Mouse (Mus musculus): ENCODE measurements around the gene Phykpl. TPM values are rescaled to one million over a fixed set of nuclear protein-coding genes. Genes with fewer than 3 reads are reported as not detected.
"Not testable (repeated sequence)": the region's sequence is repeated elsewhere in the genome, so short reads cannot be mapped to it uniquely, and the experiment has no call there.

Phykpl gene
- polyA plus RNA-seq, 1 experiment from 2014 or later, result 17.7 TPM

DNA sequence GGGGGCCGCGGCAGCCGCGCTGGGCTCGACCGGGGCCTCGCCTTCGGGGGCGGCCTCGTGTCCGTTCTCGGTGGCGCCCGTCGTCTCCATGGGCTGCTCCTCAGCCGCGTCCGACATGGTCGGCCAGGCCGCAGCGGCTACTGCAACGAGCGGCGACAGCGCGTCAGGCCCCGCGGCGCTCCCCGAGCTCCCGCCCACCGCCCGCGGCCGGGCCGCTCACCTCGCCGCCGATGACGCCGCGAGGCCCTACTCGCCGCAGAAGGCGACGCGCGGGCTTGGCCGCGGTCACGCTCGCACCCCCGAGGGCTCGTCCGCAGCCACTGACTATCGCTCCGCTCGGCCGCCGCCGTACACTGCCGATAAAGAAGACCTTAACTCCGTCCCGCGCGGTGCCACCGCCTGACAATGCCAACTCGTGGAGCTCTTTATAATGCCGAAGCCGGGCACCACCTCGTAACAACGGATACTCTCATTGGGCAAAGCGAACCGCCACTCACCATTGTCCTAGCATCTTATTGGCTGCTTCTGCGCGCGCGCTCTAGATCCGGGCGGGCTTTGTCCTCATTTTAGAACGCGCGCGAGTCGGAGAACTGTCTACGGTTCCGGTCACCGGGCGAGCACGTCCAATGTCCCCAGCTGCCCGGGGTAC lies 22.0 kb downstream of the Phykpl start, which contains the start of gene Hnrnpab:
Gene Hnrnpab, minus strand, starts transcription at position 401 of the 649 bp plus-strand sequence.
- H3K9me3 ChIP-seq, result no peaks in the 10 kb centered on the region
- peaks cover 39% of the 10 kb centered on the region for H3K36me3 ChIP-seq
- H3K4me3 ChIP-seq, result peak within 1 kb of the TSS; percentile 95
- WGBS, result under 1% methylated on average over 91 of the region's 91 CpGs
- peak; percentile 97 for ATAC-seq (ENCODE audit: low FRiP score, low read depth)
- peaks cover 40% of the 10 kb centered on the region for H3K4me1 ChIP-seq
- H3K27ac ChIP-seq (replicated peaks), result peak within 1 kb of the TSS; percentile 93
- H3K9ac ChIP-seq (replicated peaks), result peak within 1 kb of the TSS; percentile 100
- H3K27me3 ChIP-seq, result no peaks in the 10 kb centered on the region
- H3K4me2 ChIP-seq (replicated peaks), result peak within 1 kb of the TSS; percentile 84

DNA sequence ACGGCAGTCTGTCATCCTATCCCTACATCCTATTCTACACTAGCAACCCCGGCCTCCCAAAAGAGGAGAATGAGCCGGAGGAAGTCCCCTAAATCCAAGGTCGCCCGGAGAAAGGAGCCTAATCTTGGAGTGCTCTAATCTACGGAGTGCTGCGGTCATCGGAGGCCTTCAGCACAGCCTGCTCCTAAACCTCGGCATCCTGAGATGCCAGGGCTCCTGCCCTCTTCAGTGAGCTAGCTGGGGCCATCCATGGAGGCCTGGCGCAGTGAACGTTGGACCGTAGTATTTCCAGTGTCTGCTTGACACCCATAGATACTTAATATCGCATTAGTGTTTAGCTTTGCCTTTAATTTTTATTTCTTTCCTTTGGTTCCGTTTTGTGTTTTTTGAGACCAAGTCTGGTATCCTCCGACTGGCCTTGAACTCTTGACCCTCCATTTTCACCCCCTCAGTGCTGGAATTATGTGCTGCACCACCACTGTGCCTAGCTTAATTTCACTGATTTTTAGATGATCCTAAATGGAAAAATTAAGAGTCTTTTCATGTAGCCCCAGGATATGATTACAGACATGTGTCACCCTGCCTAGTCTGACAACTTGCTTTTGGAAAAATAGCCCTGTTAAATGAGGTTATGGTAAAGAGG lies 22.7 kb downstream of the Phykpl start:
- Histone ChIP-seq H3K9me3 (no peaks in the 10 kb centered on the region), H3K4me2 (replicated peaks) (peak overlapping the region; percentile 58), H3K27me3 (no peaks in the 10 kb centered on the region), H3K36me3 (peaks cover 33% of the 10 kb centered on the region), H3K4me3 (peak overlapping the region; percentile 95), H3K4me1 (peaks cover 33% of the 10 kb centered on the region), H3K27ac (replicated peaks) (peak overlapping the region; percentile 90), H3K9ac (replicated peaks) (peak overlapping the region; percentile 100)
- ATAC-seq (ENCODE audit: low FRiP score, low read depth), result peak; percentile 50
- 10% methylated on average over 15 of the region's 15 CpGs for WGBS

GRCm38 (mm10) chr11:51609266-51609909 lies 24.8 kb downstream of the Phykpl start:
- ATAC-seq (ENCODE audit: low FRiP score, low read depth), result no peak
- Histone ChIP-seq H3K4me3 (no peak overlapping the region), H3K4me2 (replicated peaks) (no peak overlapping the region), H3K27me3 (no peaks in the 10 kb centered on the region), H3K27ac (replicated peaks) (no peak overlapping the region), H3K36me3 (peaks cover 11% of the 10 kb centered on the region), H3K9ac (replicated peaks) (no peak overlapping the region), H3K4me1 (peaks cover 16% of the 10 kb centered on the region), H3K9me3 (no peaks in the 10 kb centered on the region)
- 82% methylated on average over 3 of the region's 3 CpGs for WGBS

DNA sequence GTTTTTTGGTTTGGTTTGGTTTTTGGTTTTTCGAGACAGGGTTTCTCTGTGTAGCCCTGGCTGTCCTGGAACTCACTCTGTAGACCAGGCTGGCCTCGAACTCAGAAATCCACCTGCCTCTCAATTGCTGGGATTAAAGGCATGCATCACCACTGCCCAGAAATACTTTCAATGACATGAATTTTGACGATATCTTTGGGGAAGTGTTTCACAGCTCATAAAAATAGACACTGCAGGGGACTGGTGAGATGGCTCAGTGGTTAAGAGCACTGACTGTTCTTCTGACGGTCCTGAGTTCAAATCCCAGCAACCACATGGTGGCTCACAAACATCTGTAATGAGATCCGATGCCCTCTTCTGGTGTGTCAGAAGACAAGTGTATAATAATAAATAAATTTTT lies 25.4 kb downstream of the Phykpl start:
- not testable (repeated sequence) for H3K27me3 ChIP-seq; H3K9ac ChIP-seq (replicated peaks); H3K9me3 ChIP-seq; H3K36me3 ChIP-seq; H3K4me3 ChIP-seq; ATAC-seq (ENCODE audit: low FRiP score, low read depth); H3K4me2 ChIP-seq (replicated peaks); H3K27ac ChIP-seq (replicated peaks)
- 93% methylated on average over 5 of the region's 5 CpGs for WGBS
- H3K4me1 ChIP-seq, result peaks cover 10% of the 10 kb centered on the region

- H3K36me3 ChIP-seq, result no peaks in the 10 kb centered on the region
- 85% methylated on average over 8 of the region's 8 CpGs for WGBS
- ATAC-seq (ENCODE audit: low FRiP score, low read depth), result no peak
- peaks cover 10% of the 10 kb centered on the region for H3K4me1 ChIP-seq
- no peak overlapping the region for H3K27ac ChIP-seq (replicated peaks)
- H3K4me3 ChIP-seq, result no peak overlapping the region
- 0 out of 2 replicates have a peak, but pooled peaks cover 4% of the 10 kb centered on the region for H3K27me3 ChIP-seq
- no peak overlapping the region for H3K4me2 ChIP-seq (replicated peaks)
- no peaks in the 10 kb centered on the region for H3K9me3 ChIP-seq
- H3K9ac ChIP-seq (replicated peaks), result no peak overlapping the region
Measured at GRCm38 (mm10) chr11:51614256-51614655, 29.7 kb downstream of the Phykpl start.

- no peak for ATAC-seq (ENCODE audit: low FRiP score, low read depth)
- peaks cover 11% of the 10 kb centered on the region for H3K4me1 ChIP-seq
- 55% methylated on average over 7 of the region's 7 CpGs for WGBS
- peak overlapping the region; percentile 54 for H3K4me2 ChIP-seq (replicated peaks)
- H3K36me3 ChIP-seq, result no peaks in the 10 kb centered on the region
- H3K27ac ChIP-seq (replicated peaks), result no peak overlapping the region
- H3K4me3 ChIP-seq, result peak overlapping the region; percentile 24; the same call in 1 of the 2 replicates
- 0 out of 2 replicates have a peak, but pooled peaks cover 4% of the 10 kb centered on the region for H3K27me3 ChIP-seq
- peak overlapping the region; percentile 31; the same call in 1 of the 2 replicates for H3K9ac ChIP-seq (replicated peaks)
- H3K9me3 ChIP-seq, result no peaks in the 10 kb centered on the region
Measured at GRCm38 (mm10) chr11:51615129-51615528, 30.6 kb downstream of the Phykpl start.

GRCm38 (mm10) chr11:51615601-51616000 lies 31.0 kb downstream of the Phykpl start:
- H3K9ac ChIP-seq (replicated peaks), result peak overlapping the region; percentile 31
- peak overlapping the region; percentile 24 for H3K4me3 ChIP-seq
- H3K4me1 ChIP-seq, result peaks cover 16% of the 10 kb centered on the region
- no peak for ATAC-seq (ENCODE audit: low FRiP score, low read depth)
- no peak overlapping the region for H3K27ac ChIP-seq (replicated peaks)
- H3K9me3 ChIP-seq, result no peaks in the 10 kb centered on the region
- 0 out of 2 replicates have a peak, but pooled peaks cover 4% of the 10 kb centered on the region for H3K27me3 ChIP-seq
- no peaks in the 10 kb centered on the region for H3K36me3 ChIP-seq
- H3K4me2 ChIP-seq (replicated peaks), result peak overlapping the region; percentile 54
- 6% methylated on average over 14 of the region's 14 CpGs for WGBS

DNA sequence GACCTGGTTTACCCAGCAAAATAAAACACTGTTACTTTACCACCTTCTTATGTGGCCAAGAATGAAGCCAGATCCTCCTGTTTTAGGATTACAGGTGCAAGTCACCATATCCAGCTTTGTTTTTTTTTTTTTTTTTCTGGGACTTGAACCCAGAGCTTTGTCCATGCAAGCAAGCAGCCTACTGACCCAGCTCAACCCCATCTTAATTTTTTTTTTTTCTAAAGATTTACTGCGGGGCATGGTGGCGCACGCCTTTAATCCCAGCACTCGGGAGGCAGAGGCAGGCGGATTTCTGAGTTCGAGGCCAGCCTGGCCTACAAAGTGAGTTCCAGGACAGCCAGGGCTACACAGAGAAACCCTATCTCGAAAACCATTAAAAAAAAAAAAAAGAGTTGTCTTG lies 31.6 kb downstream of the Phykpl start:
- H3K9ac ChIP-seq (replicated peaks), result peak overlapping the region; percentile 31; the same call in 1 of the 2 replicates
- H3K4me1 ChIP-seq, result peaks cover 21% of the 10 kb centered on the region
- H3K27ac ChIP-seq (replicated peaks); H3K9me3 ChIP-seq; H3K36me3 ChIP-seq; H3K27me3 ChIP-seq; ATAC-seq (ENCODE audit: low FRiP score, low read depth): not testable (repeated sequence)
- peak overlapping the region; percentile 24; the same call in 1 of the 2 replicates for H3K4me3 ChIP-seq
- WGBS, result 95% methylated on average over 7 of the region's 7 CpGs
- H3K4me2 ChIP-seq (replicated peaks), result peak overlapping the region; percentile 54

DNA sequence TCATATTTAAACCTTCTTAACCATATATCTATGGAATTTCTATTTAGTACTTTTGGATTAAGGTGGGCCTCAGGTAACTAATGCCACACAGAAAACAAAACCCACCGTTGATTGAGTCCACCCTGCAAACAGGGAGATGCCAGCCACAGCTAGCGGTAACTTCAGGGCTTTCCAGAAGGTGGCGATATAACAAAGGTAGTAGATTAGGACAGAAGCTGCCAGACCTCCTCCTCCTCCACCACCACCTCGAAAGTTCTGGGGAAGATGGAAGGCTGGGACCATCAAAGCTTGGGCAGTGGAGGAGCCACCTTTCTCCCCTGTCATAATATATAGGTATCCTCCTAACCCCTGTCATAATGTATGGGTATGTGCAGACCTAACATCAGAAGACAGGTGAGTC lies 33.1 kb downstream of the Phykpl start:
- Histone ChIP-seq H3K36me3 (peaks cover 15% of the 10 kb centered on the region), H3K9ac (replicated peaks) (no peak overlapping the region), H3K9me3 (no peaks in the 10 kb centered on the region), H3K4me2 (replicated peaks) (no peak overlapping the region), H3K27me3 (0 out of 2 replicates have a peak, but pooled peaks cover 4% of the 10 kb centered on the region), H3K4me3 (no peak overlapping the region), H3K27ac (replicated peaks) (no peak overlapping the region), H3K4me1 (peaks cover 22% of the 10 kb centered on the region)
- WGBS, result 6% methylated on average over 4 of the region's 4 CpGs
- no peak for ATAC-seq (ENCODE audit: low FRiP score, low read depth)

- H3K9me3 ChIP-seq, result no peaks in the 10 kb centered on the region
- H3K9ac ChIP-seq (replicated peaks), result no peak overlapping the region
- 0 out of 2 replicates have a peak, but pooled peaks cover 4% of the 10 kb centered on the region for H3K27me3 ChIP-seq
- peaks cover 22% of the 10 kb centered on the region for H3K4me1 ChIP-seq
- 52% methylated on average over 8 of the region's 8 CpGs for WGBS
- ATAC-seq (ENCODE audit: low FRiP score, low read depth), result peak; percentile 60
- H3K27ac ChIP-seq (replicated peaks), result no peak overlapping the region
- H3K4me2 ChIP-seq (replicated peaks), result peak overlapping the region; percentile 72
- peaks cover 28% of the 10 kb centered on the region for H3K36me3 ChIP-seq
- peak overlapping the region; percentile 89 for H3K4me3 ChIP-seq
Measured at GRCm38 (mm10) chr11:51618894-51619408, 34.4 kb downstream of the Phykpl start.

DNA sequence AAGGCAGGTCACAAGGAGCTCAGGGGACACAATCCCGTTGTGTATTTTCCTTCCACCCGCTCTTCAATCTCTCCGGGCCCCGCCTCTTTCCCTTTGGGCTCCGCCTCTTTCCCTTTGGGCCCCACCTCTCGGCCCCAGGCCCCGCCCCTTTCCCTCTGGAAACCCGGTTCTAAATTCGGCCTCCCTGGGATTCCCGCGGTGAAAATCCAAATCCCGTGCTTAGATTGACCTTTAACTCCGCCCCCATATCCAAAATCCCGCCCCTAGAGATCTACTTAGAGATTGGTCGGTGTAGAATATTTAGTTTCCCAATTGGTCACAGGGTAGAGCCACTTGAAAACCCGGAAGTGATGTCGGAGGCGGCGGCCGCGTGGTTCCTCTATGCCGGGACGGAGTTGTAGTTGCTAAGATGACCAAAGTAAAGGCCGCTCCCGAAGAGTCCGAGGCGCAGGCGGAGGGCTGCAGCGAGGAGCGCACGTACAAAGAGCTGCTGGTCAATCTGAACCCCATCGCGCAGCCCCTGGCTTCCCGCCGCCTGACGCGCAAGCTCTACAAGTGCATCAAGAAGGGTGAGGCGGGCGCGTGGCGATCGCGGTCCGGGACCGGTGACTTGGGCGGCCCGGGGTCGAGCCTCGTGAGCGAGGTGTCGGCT lies 35.0 kb downstream of the Phykpl start, which contains the start of gene Nhp2:
Gene Nhp2, plus strand, starts transcription at position 327 of the 652 bp plus-strand sequence.
- H3K9ac ChIP-seq (replicated peaks), result peak within 1 kb of the TSS; percentile 68
- peak; percentile 96 for ATAC-seq (ENCODE audit: low FRiP score, low read depth)
- peaks cover 34% of the 10 kb centered on the region for H3K36me3 ChIP-seq
- H3K4me1 ChIP-seq, result peaks cover 22% of the 10 kb centered on the region
- H3K4me3 ChIP-seq, result peak within 1 kb of the TSS; percentile 89
- H3K4me2 ChIP-seq (replicated peaks), result peak within 1 kb of the TSS; percentile 72
- 1% methylated on average over 51 of the region's 51 CpGs for WGBS
- H3K9me3 ChIP-seq, result no peaks in the 10 kb centered on the region
- no peak within 1 kb of the TSS for H3K27ac ChIP-seq (replicated peaks)
- 0 out of 2 replicates have a peak, but pooled peaks cover 4% of the 10 kb centered on the region for H3K27me3 ChIP-seq
